Mouse (Mus musculus): ENCODE results near the gene Timm8a2. TPM values are rescaled to one million over a fixed set of nuclear protein-coding genes. Genes with fewer than 3 reads are reported as not detected.
A peak's percentile ranks its signal among the peaks of the same experiment; 100 is the strongest.

Gene Timm8a2
- not detected in 2 replicates for polyA plus RNA-seq (2012; ENCODE audit: insufficient read depth, insufficient read length, missing spikeins)

DNA sequence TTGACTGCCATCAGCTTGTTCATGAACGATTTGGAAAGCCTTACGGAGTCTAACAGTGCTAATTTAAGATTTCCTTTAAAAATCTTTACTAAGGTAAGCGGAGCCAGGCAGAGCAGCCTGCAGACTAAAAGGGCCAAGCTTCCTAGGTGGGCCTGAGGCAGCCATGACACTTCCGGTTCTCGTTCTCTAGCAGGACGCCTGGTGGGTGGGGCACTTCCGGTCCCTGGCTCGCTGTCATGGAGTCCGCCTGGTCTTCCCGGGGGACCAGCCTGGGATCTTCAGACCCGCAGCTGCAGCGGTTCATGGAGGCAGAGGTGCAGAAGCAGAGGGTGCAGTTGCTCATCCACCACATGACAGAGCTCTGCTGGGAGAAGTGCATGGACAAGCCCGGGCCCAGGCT lies at the start of gene Timm8a2:
Timm8a2 (plus strand) TSS at position 224 of the 400 bp plus-strand sequence.
- H3K27ac ChIP-seq (replicated peaks; ENCODE audit: low read depth, low read length): no peak within 1 kb of the TSS
- no peak within 1 kb of the TSS for H3K4me3 ChIP-seq (ENCODE audit: insufficient read depth, low read depth, low read length)
- H3K4me1 ChIP-seq (ENCODE audit: control insufficient read depth, insufficient read depth, insufficient read length, low read length): no peaks in the 10 kb centered on the region

DNA sequence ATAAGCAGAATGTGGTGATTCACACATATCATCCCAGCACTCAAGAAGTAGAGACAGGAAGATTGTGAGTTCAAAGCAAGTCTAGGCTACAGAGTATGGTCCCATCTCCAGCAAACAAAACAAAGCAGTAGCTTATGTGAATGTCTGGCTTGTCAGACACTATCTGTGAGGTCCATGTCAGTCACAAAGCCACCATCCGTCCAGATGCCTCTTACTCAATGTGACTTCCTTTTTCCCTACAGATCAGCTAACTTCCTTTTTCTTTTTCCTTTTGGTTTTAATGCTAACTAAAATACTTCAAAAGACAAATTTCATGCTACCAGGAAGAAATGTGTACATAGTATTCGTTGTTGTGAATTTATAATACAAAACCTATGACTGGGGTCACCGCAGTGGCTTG lies 49.0 kb upstream of the Timm8a2 start:
- H3K4me1 ChIP-seq (ENCODE audit: control insufficient read depth, insufficient read depth, insufficient read length, low read length): peaks cover 12% of the 10 kb centered on the region
- H3K4me3 ChIP-seq (ENCODE audit: insufficient read depth, low read depth, low read length): no peak overlapping the region
- H3K27ac ChIP-seq (replicated peaks; ENCODE audit: low read depth, low read length): peak overlapping the region; percentile 27; the same call in 1 of the 2 replicates

DNA sequence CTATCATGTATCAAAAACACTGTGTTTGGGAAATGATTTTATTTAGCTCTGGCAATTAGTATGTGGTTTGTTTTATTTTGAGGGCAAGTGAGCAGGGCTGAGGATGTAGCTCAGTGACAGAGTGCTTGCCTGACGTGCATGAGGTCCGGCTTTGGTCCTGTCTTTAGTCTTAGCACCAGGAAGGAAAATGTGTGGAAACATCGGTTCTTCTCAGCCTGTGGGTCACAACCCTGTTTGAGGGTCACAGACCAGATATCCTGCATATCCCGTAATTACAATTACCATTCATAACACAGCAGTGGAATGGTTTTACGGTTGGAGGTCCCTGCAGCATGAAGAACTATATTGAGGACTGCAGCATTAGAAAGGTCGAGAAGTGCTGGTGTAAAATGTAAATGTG lies 48.4 kb upstream of the Timm8a2 start:
- Histone ChIP-seq H3K4me3 (ENCODE audit: insufficient read depth, low read depth, low read length) (no peak overlapping the region), H3K4me1 (ENCODE audit: control insufficient read depth, insufficient read depth, insufficient read length, low read length) (peaks cover 12% of the 10 kb centered on the region), H3K27ac (replicated peaks; ENCODE audit: low read depth, low read length) (peak overlapping the region; percentile 64)

DNA sequence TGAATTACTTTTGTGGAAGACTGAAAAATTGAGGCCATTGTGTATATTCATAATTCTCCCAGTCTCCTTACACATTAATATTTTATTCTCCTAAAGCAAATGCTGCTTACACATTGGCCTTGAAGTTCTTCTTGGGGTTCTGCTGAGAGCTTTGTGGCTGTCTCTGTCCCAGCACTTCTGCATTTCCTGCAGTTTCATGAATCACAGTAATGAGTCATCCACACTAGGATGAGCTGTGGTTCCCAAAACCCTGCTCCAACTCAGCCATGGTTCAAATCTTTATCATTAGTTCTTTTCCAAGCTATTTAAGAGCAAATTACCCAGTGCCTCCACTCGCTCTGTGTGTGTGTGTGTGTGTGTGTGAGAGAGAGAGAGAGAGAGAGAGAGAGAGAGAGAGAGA lies 47.2 kb upstream of the Timm8a2 start:
- no peak overlapping the region for H3K4me3 ChIP-seq (ENCODE audit: insufficient read depth, low read depth, low read length)
- H3K4me1 ChIP-seq (ENCODE audit: control insufficient read depth, insufficient read depth, insufficient read length, low read length): peaks cover 19% of the 10 kb centered on the region
- peak overlapping the region; percentile 67; the same call in 1 of the 2 replicates for H3K27ac ChIP-seq (replicated peaks; ENCODE audit: low read depth, low read length)

DNA sequence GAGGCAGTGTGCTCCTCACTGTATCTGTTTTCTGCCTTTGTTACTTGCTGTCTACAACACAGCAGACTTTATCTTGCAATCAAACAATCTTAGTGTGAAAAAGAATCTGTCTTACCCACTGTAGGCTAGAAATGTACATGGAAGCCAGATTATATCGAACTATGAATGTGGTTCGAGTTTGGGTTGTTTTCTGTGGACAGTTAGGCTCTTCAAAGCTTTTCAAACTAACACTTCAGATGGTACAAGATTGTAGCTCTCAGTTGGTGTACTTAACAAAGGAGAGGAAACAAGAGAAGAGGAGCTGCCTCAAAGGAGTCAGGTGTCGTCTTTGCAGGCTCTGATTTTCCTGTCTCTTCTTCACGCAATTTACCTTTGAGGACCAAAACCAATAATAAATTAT lies 46.8 kb upstream of the Timm8a2 start:
- Histone ChIP-seq H3K27ac (replicated peaks; ENCODE audit: low read depth, low read length) (peak overlapping the region; percentile 67; the same call in 1 of the 2 replicates), H3K4me3 (ENCODE audit: insufficient read depth, low read depth, low read length) (no peak overlapping the region), H3K4me1 (ENCODE audit: control insufficient read depth, insufficient read depth, insufficient read length, low read length) (peaks cover 19% of the 10 kb centered on the region)

DNA sequence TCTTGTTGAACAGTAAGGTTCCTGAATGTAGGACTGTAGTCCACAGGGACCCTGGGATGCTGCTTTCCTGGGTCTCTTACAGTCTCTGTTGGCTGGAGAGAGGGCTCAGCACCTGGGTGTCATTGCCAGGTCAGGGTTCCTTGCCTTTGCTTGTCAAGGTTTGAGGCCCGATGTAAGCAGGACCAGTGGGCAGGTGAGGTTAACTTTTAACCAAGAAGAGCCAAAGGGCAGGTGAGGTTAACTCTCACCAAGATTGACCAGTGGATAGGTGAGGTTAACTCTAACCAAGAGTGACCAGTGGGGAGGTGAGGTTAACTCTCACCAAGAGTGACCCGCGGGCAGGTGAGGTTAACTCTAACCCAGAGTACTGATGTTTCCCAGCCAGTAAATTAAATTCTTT lies 45.1 kb upstream of the Timm8a2 start:
- no peak overlapping the region for H3K4me3 ChIP-seq (ENCODE audit: insufficient read depth, low read depth, low read length)
- H3K27ac ChIP-seq (replicated peaks; ENCODE audit: low read depth, low read length): no peak overlapping the region
- peaks cover 10% of the 10 kb centered on the region for H3K4me1 ChIP-seq (ENCODE audit: control insufficient read depth, insufficient read depth, insufficient read length, low read length)

DNA sequence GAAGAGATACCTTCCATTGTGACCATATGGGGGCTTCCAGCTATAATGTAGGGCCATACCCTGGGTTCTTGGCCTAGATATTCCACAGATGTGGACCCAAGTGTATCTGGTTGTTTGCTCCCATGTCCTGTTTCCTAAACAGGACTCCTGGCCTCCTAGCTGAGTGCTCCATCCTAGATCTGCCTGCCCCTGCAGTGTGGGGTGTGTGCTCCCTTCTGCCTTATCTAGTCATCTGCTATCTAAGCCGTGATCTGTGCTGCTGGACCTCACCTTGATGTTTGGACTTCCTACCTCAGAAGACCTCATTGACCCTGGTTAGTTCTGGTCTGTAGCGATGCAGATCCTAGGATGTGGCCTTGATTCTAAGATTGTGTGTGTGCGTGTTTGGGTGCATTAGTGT lies 44.6 kb upstream of the Timm8a2 start:
- no peak overlapping the region for H3K4me3 ChIP-seq (ENCODE audit: insufficient read depth, low read depth, low read length)
- H3K4me1 ChIP-seq (ENCODE audit: control insufficient read depth, insufficient read depth, insufficient read length, low read length): peaks cover 9% of the 10 kb centered on the region
- H3K27ac ChIP-seq (replicated peaks; ENCODE audit: low read depth, low read length): no peak overlapping the region

DNA sequence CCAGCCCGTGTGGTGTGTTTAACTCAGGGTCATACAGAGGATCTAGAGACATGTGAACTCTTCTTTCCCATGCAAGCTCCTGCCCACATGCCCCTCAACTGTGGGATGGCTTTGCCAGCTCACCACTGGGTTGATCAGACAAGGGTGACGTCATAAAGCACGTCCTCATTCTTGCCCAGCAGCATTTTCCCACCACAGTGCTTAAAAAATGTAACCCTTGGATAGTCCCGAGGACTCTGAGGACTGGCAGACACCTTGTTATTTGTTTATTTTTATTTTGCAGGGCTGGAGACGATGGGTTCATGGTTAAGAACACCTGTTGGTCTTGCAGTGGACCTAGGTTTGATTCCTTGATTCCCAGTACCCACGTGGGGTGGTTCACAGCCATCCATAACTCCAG lies 43.6 kb upstream of the Timm8a2 start:
- Histone ChIP-seq H3K27ac (replicated peaks; ENCODE audit: low read depth, low read length) (no peak overlapping the region), H3K4me3 (ENCODE audit: insufficient read depth, low read depth, low read length) (no peak overlapping the region), H3K4me1 (ENCODE audit: control insufficient read depth, insufficient read depth, insufficient read length, low read length) (peaks cover 9% of the 10 kb centered on the region)

DNA sequence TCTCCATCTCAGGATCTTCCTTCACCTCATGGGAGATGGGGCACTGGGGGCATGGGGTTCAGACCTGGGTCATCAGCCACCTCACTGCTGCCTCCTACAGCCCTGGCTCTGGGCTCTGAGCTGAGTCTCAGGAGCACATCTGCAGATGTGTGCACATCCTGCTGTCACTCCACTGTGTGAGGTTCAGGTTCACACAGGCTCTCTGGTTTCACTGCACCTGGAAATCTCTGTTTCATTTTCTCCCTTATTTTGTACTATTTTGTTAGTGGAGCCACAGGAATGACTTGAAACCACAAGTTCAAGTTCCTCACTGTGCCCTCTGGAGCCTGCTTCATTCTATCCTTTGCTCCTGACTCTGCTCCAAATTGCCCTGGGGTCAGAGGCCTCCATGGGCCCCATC lies 42.6 kb upstream of the Timm8a2 start:
- no peak overlapping the region for H3K4me3 ChIP-seq (ENCODE audit: insufficient read depth, low read depth, low read length)
- no peak overlapping the region for H3K27ac ChIP-seq (replicated peaks; ENCODE audit: low read depth, low read length)

DNA sequence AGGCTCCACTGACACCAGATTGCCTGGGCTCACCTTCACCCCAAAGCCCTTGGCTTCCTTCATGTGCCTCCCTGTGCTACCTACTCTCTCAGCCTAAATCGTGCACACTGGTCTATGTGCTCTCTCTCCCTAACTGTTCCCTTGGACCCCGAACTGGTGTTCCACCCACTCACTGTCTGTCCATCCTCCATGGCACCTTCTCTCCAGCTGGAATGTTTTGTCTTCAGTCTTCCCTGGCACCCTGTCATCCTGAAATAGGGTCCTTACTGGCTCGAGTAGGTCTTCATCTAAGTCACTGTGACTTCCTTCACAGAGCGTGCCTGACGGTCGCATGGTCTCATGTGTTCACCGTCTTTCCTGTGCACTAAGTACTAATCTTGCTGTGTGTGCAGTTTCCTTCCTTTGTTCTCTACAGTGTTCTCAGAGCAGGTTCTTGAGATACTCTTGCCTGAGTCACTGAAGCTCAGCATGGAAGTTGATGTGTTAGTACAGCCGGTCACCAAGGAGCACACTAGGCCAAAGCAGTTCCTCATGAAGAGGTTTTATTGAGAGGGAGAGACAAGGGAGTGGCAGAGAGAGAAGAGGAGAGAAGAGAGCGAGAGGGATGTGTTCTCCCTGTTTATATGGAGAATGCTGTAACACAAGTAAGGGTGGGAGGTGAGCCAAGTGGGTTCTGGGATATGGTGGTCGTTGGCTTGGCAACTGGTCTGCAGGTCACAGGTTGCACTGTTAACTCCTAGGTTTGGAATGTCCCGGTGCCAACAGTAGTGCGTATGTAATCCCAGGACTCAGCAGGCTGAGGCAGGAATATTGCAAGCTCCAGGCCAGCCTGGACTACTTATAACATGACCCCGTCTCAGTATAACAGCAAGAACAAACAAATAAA lies 41.8 kb upstream of the Timm8a2 start:
- Histone ChIP-seq H3K27ac (replicated peaks; ENCODE audit: low read depth, low read length) (no peak overlapping the region), H3K4me3 (ENCODE audit: insufficient read depth, low read depth, low read length) (no peak overlapping the region)

More for the DNA sequence above, 42.6 kb upstream of the Timm8a2 start:
- H3K4me1 ChIP-seq (ENCODE audit: control insufficient read depth, insufficient read depth, insufficient read length, low read length): peaks cover 8% of the 10 kb centered on the region

DNA sequence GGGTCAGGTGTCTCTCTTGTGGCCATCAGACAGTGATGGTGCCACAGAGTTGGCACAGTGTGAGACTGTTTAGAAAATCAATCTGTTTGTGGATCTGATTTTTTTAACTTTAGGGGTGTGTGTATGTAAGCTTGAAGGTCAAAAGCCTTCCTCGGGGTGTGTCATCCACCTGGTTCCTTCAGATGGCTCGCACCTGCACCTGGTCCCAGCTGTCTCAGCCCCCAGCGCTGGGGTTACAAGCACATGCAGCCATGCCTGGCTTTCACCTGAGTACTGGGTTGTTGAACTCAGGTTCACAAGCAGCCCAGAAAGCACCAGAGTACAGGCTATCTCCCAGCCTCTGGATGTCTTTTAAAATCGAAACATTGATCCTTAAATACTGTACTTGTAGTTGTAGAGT lies 40.9 kb upstream of the Timm8a2 start:
- no peak overlapping the region for H3K27ac ChIP-seq (replicated peaks; ENCODE audit: low read depth, low read length)
- H3K4me3 ChIP-seq (ENCODE audit: insufficient read depth, low read depth, low read length): no peak overlapping the region
- H3K4me1 ChIP-seq (ENCODE audit: control insufficient read depth, insufficient read depth, insufficient read length, low read length): peaks cover 8% of the 10 kb centered on the region

More for the DNA sequence above, 41.8 kb upstream of the Timm8a2 start:
- peaks cover 8% of the 10 kb centered on the region for H3K4me1 ChIP-seq (ENCODE audit: control insufficient read depth, insufficient read depth, insufficient read length, low read length)

DNA sequence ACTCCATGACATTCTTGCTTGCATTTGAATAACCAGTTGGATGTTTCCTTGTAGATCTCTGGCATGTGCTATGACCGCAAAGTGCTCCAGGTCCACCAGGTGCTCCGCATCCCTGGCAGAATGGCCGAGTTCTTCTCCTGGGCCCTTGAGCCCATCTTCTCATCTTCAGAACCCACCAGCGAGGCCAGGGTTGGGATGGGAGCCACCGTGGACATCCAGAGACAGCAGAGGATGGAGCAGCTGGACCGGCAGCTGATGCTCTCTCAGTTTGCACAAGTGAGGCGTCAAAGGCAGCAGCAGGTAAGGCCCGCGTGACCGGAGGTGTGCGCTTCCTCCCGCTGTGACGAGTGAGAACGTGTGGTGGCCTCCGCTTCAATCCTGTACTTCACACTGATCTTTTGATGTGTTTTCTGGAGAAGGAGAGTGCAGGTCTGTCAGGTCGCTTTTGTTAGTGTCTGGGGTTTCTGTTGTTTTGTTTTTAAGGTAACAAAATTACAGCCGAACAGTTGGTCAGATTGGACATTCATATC lies 40.2 kb upstream of the Timm8a2 start:
- Histone ChIP-seq H3K4me1 (ENCODE audit: control insufficient read depth, insufficient read depth, insufficient read length, low read length) (peaks cover 8% of the 10 kb centered on the region), H3K4me3 (ENCODE audit: insufficient read depth, low read depth, low read length) (no peak overlapping the region), H3K27ac (replicated peaks; ENCODE audit: low read depth, low read length) (no peak overlapping the region)

DNA sequence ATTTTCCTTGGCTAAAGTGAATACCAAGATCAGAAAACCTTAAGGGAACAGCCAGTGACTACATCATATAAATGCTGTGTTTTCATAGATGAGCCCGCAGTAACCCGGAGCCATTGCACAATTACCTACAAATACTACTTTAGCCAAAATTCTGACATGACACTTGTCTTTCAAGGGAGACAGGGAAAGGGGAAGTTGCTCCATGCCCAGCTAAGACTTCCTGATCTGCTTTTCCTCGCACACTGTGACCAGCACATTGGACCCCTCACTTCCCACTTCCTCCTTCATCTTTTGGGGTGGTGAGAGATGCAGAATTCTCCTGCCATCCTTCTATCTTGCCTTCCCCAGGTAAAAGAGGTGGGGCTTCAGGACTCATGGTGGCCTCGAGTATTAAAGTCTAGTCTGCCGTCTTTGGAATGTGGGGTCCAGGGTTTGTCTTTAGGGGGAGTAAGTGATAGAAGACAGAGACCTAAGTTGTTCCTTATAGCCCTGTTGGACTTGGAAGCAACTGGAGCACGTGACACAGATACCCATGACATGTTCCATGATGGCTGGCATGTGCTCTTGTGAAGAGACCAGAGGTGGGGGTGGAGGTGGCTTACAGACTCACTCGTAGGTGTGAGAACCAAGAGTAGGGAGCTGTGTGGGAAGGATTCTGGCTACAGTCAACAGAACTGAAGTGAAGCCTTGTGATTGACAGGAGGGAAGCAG lies 39.5 kb upstream of the Timm8a2 start:
- Histone ChIP-seq H3K4me3 (ENCODE audit: insufficient read depth, low read depth, low read length) (no peak overlapping the region), H3K4me1 (ENCODE audit: control insufficient read depth, insufficient read depth, insufficient read length, low read length) (peaks cover 8% of the 10 kb centered on the region), H3K27ac (replicated peaks; ENCODE audit: low read depth, low read length) (0 out of 2 replicates have a peak overlapping the region, but pooled peaks have one; percentile 5)

DNA sequence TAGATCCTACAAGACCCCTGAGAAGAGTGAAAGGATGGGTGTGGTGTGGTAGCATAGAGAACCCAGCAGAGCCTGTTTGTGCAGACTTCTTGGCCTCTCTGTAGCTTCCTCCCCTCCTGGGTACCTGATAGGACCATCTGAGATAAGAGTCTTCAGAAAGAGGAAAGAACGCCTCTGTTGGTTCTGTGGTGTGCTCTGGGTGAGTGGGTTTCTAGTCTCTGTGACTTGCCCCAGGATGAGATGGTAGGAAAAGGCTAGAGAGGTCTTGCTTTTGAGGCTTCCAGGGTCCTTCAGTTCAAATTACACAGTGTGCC lies 39.0 kb upstream of the Timm8a2 start:
- Histone ChIP-seq H3K4me1 (ENCODE audit: control insufficient read depth, insufficient read depth, insufficient read length, low read length) (peaks cover 8% of the 10 kb centered on the region), H3K27ac (replicated peaks; ENCODE audit: low read depth, low read length) (0 out of 2 replicates have a peak overlapping the region, but pooled peaks have one; percentile 5), H3K4me3 (ENCODE audit: insufficient read depth, low read depth, low read length) (no peak overlapping the region)

DNA sequence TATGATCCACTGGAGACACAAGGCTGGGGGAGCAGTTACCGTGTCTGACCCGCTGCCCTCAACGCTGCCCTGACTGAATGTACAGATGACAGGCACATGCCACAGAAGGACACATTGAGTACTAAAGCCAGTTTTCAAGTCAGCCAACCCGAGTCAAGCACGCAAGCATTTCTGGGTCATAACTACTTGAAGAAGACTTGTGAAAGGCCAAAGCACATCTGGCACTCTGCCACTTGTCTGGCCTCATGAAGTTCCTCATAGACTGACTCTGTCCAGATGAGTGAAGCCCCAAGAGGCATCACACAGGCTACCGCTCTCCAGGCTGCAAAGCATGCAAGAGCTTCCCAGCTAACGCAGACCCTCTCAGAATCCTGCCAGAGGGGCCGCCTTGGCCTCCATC lies 37.7 kb upstream of the Timm8a2 start:
- H3K27ac ChIP-seq (replicated peaks; ENCODE audit: low read depth, low read length): peak overlapping the region; percentile 66
- H3K4me1 ChIP-seq (ENCODE audit: control insufficient read depth, insufficient read depth, insufficient read length, low read length): peaks cover 5% of the 10 kb centered on the region

More for the DNA sequence above, 37.7 kb upstream of the Timm8a2 start:
- no peak overlapping the region for H3K4me3 ChIP-seq (ENCODE audit: insufficient read depth, low read depth, low read length)

Data from brown adipose tissue, adult 24 weeks (tissue).